Mouse (Mus musculus) olfactory bulb, adult 2 months (tissue): ENCODE results near the gene Dock2. TPM values are rescaled to one million over a fixed set of nuclear protein-coding genes. Genes with fewer than 3 reads are reported as not detected.
"Not testable (repeated sequence)": the region's sequence is repeated elsewhere in the genome, so short reads cannot be mapped to it uniquely, and the experiment has no call there.

ENCODE experiments used
- H3K27ac ChIP-seq: fragments of 200-500 bp; 2 replicates; pipeline ENCODE4 v1.5.1; 2012; ENCODE audit warnings: low read depth, low read length; ENCODE audit not compliant: insufficient read depth
- H3K4me1 ChIP-seq: fragments of 200-500 bp; 2 replicates; pipeline ENCODE4 v1.6.1; 2012; ENCODE audit warnings: low read length; ENCODE audit not compliant: control insufficient read depth, insufficient read depth
- H3K4me3 ChIP-seq: fragments of 200-500 bp; 2 replicates; pipeline ENCODE4 v1.5.1; 2012; ENCODE audit warnings: mild to moderate bottlenecking, low read depth, low read length, moderate library complexity; ENCODE audit not compliant: insufficient read depth
- CTCF ChIP-seq: fragments of 200-500 bp; IDR thresholded peaks from 2 replicates; pipeline ENCODE4 v1.5.1; 2012; ENCODE audit warnings: low read depth, mild to moderate bottlenecking, low read length, moderate library complexity; ENCODE audit not compliant: insufficient read depth
- POLR2A ChIP-seq: fragments of 200-500 bp; IDR thresholded peaks from 2 replicates; pipeline ENCODE4 v1.6.1; 2012; ENCODE audit warnings: mild to moderate bottlenecking, low read depth, low read length, moderate library complexity; ENCODE audit not compliant: insufficient read depth
- WGBS: fragments of 180-500 bp; shearing (Covaris S2); methylation state at CpG from one replicate; pipeline ENCODE4 v1.1.7; 2018; 5-methylcytosine and 5-hydroxymethylcytosine counted together
- polyA plus RNA-seq: library from polyadenylated mRNA; stranded (reverse); fragments of >200 nt; gene quantifications from 2 replicates; pipeline ENCODE4 v1.2.4, GENCODE M21; 2012; ENCODE audit warnings: low replicate concordance; ENCODE audit not compliant: missing spikeins, insufficient read depth, insufficient read length

The Dock2 gene
- not detected in 2 replicates for polyA plus RNA-seq

DNA sequence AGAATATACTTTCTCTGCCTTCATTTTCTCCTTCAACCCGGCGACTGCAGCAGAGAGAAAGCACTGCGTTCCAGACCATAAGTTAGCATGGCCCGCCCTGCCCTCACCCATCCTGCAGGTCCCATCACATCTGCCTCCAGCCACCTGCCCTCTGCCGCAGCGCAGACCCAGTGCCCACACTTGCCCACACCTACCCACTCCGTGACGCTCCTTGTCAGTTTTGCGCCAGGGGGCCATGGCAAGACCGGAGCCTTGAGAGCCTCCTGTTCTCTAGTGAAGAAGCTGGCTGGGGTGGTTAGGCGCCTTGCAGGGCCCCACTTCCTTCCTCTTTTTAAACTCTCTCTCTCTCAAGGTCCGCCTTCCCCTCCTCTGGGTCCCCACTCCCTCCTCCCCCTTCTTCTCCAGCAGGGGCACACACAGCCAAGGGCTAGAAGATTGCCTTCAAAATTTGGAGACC is at the start of gene Dock2:
Gene Dock2 (minus strand): TSS at position 306 of the 457 bp plus-strand sequence.
- Histone ChIP-seq H3K27ac (no peak within 1 kb of the TSS), H3K4me1 (no peaks in the 10 kb centered on the region), H3K4me3 (peak within 1 kb of the TSS; percentile 19; the same call in 1 of the 2 replicates)
- TF ChIP-seq CTCF = no peak
- no peak for TF ChIP-seq POLR2A
- WGBS = 89% methylated on average over 12 of the region's 12 CpGs

DNA sequence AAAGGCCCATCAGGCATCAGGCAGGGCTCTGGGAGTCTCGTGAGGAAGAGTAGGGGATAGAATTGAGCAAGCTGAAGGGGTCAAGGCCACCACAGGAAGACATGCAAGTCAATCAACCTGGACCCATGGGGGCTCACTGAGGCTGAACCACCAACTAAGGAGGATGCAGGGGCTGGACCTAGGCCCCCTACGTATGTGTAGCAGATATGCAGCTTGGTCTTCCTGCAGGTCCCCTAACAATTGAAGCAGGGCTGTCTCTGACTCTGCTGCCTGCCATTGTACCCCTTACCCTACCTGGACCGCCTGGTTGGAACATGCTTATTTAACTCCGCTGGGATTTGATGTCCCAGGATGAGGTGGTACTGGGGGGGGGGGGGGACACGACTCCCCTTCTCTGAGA is 49.0 kb upstream of the Dock2 start:
- Histone ChIP-seq H3K4me1 (peaks cover 3% of the 10 kb centered on the region; the same call in 1 of the 2 replicates), H3K27ac (no peak overlapping the region), H3K4me3 (no peak overlapping the region)
- WGBS = 7% methylated on average over 5 of the region's 5 CpGs
- TF ChIP-seq CTCF (no peak), POLR2A (no peak)

DNA sequence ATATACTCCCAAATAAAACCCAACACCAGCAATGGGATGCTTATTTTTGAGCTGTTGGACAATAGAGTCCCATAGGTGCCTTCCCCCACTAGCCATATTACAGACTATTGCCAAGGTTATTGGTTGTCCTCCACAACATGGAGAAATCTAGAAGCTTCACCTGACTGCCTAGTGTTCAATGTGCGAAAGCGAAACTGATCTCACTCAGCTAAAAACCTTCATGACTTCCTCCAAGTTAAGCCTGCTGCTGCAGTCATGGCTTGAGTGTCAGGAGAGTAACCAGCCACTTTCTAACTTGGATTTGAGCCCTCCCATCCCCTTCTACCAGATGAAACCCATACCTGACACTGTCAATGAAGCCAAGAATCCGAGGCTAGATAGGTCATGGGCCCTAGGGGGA is 44.1 kb upstream of the Dock2 start:
- Histone ChIP-seq H3K4me1 (peaks cover 3% of the 10 kb centered on the region; the same call in 1 of the 2 replicates), H3K27ac (no peak overlapping the region), H3K4me3 (no peak overlapping the region)
- 91% methylated on average over 3 of the region's 3 CpGs for WGBS
- TF ChIP-seq CTCF = no peak
- TF ChIP-seq POLR2A = no peak

DNA sequence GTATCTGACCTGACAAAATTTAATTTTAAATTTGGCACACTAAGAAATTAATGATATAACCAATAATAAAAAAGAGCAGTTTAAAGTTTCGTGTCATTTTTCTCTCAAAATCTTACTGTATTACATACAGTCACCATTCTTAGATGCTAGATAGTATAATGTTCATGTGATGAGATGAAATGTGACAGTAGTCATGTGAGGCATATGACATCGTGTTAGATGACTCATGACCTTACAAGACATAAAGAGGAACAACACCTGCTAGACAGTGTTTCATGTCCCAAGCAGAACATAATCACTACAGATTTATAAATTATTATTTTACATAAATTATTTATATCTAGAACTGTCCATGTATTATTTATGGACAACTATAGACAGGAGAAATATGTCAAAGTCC is 43.2 kb upstream of the Dock2 start:
- no peak for TF ChIP-seq POLR2A
- no peak for TF ChIP-seq CTCF
- Histone ChIP-seq H3K27ac (no peak overlapping the region), H3K4me3 (no peak overlapping the region), H3K4me1 (no peaks in the 10 kb centered on the region)
- 95% methylated on average over 2 of the region's 2 CpGs for WGBS

DNA sequence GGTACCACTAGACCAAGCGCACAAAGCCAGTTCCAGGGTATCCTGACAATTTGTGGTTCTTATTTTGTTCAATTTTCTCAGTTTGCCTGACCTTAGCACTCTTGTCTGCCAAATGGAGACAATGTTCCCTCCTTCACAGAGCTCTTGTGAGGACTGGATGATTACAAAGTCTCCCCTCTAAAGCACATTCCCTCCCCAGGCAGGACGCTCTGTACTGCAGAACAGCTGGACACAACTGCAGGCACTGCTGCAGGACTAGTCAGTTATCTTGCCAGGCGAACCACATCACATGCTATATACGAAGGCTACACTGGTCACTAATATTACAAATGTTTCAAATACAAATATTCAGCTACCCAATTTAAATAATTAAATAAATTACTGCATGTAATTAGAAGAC is 41.1 kb upstream of the Dock2 start:
- no peak for TF ChIP-seq POLR2A
- TF ChIP-seq CTCF = no peak

DNA sequence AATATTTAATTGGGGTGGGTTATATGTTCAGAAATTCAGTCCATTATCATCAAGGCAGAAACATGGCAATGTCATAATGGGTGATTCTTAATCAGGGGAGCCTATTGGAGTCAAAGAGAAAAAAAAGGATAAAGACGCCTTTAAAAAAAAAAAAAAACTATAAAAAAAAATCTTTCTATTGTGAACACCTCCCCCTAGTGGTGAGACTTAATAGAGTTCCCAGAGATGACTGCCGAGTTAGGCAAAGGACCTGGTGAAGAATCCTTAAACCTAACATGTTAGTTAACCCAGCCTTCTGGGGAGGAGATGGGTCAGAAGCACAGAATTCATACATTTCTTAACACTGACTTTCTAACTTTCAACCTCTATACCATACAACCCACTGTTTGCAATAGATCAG is 31.1 kb upstream of the Dock2 start:
- Histone ChIP-seq H3K4me1 (no peaks in the 10 kb centered on the region), H3K27ac (no peak overlapping the region), H3K4me3 (no peak overlapping the region)
- WGBS = 1% methylated on average over 2 of the region's 2 CpGs
- TF ChIP-seq CTCF (no peak), POLR2A (no peak)

More for the DNA sequence above, 41.1 kb upstream of the Dock2 start:
- 97% methylated on average over 4 of the region's 4 CpGs for WGBS
- H3K27ac ChIP-seq = no peak overlapping the region
- no peaks in the 10 kb centered on the region for H3K4me1 ChIP-seq
- no peak overlapping the region for H3K4me3 ChIP-seq

DNA sequence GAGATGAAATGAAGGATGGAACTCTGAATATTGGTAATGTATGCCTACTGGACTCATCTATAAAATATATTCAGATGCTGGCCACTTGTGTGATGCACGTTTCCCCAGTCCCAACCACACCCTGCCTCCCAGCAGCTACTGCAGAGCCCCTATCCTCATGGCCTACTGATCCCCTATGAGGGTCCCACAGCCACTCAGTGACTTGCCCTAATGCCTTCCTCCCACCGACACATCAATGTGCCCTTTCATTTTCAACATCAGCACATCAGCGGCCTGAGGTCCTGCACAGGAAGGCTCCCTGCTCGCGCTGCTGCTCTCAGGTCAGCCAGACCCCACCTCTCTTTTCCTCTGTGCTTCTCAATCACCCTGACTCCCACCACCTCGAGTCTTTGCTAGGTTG is 30.6 kb upstream of the Dock2 start:
- H3K4me3 ChIP-seq = no peak overlapping the region
- no peak for TF ChIP-seq CTCF
- TF ChIP-seq POLR2A = no peak
- H3K4me1 ChIP-seq = no peaks in the 10 kb centered on the region
- 83% methylated on average over 6 of the region's 6 CpGs for WGBS
- no peak overlapping the region for H3K27ac ChIP-seq

DNA sequence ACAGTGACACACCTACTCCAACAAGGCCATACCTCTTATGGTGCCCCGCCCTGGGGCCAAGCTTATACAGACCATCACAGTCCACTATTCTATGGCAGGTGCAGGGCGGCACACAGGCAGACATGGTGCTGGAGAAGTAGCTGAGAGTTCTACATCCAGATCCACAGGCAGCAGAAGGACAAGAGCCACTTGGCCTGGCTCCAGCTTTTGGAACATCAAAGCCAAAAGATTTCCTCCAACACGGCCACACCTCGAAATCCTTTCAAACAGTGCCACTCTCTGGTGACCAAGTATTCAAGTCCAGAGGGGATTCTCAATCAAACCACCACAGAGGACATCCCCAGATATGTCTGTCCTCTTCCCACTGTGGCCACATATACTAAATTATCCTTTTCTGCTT is 21.3 kb upstream of the Dock2 start:
- WGBS = 78% methylated on average over 4 of the region's 4 CpGs
- H3K4me3 ChIP-seq, H3K4me1 ChIP-seq, H3K27ac ChIP-seq: not testable (repeated sequence)

DNA sequence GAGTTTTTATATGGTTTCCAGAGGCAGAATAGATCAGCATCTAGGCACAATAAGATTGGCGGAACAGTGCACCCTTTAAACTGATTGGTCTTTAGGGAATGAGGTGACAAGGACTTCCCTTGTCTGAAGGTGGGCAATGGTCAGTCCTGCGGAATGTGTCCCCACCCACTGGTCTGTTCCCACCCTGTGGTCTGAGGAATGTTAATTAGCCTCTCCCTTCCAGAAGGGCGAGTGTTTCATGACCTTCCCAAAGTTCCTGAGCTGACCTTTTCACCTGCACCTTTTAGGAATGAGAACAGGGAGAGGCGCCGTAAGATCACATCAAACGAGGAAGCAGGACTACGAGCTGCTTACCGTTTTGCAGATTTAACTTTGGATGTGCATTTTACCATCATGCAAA is 14.4 kb upstream of the Dock2 start:
- H3K4me1 ChIP-seq, H3K27ac ChIP-seq, H3K4me3 ChIP-seq: not testable (repeated sequence)
- WGBS = 71% methylated on average over 8 of the region's 8 CpGs

DNA sequence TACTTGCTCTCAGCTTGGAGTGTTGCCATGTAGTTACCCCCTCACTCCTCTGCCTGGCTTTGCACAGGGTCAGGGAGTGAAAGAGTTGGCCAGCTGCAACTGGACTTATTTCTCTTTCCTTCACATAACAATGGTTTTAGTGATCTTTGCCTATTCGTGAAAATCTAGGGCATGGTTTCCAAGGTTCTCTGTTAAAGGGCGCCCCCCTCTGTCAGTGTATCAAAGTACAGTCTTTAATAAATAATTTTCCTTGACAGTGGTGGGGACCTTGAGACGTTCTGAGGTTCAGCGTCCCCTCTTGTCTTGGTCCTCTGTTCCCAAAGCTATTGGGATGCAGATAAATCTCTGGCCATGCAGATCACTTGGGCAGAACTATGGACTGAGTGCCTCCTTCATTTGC is 12.4 kb upstream of the Dock2 start:
- no peaks in the 10 kb centered on the region for H3K4me1 ChIP-seq
- WGBS = 21% methylated on average over 4 of the region's 4 CpGs
- TF ChIP-seq CTCF = no peak
- TF ChIP-seq POLR2A = no peak
- no peak overlapping the region for H3K27ac ChIP-seq
- no peak overlapping the region for H3K4me3 ChIP-seq

DNA sequence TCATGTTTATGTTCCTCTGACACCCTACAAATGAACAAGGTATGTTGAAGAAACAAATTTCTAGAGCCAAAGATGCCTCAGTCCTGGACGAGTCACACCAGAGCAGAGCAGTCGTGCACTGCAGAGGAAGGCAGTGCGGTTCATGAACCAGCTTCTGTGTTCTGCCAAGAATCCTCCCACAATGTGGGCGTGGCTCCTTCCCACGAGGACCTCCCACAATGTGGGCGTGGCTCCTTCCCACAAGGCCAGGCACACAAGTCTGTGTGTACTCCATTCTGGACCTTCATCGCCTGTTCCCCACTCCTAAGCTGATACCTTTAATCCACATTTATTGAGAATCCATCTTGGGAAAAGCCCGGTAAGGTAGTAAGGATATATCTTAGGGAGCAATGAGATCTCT is 8.2 kb upstream of the Dock2 start:
- H3K4me1 ChIP-seq = no peaks in the 10 kb centered on the region
- H3K27ac ChIP-seq = no peak overlapping the region
- no peak overlapping the region for H3K4me3 ChIP-seq
- WGBS = 68% methylated on average over 8 of the region's 8 CpGs
- TF ChIP-seq POLR2A = no peak
- TF ChIP-seq CTCF = no peak
